Mouse (Mus musculus) brain, embryonic 18.5 days (tissue): Measurements from ENCODE around the gene Elf2.
"Not testable (repeated sequence)": the region's sequence is repeated elsewhere in the genome, so short reads cannot be mapped to it uniquely, and the experiment has no call there.

Source experiments
- DNase-seq: peaks from one replicate; pipeline ENCODE4 v3.0.0-alpha.2; 2012; ENCODE audit warnings: low read depth, low spot score

The Elf2 gene

DNA sequence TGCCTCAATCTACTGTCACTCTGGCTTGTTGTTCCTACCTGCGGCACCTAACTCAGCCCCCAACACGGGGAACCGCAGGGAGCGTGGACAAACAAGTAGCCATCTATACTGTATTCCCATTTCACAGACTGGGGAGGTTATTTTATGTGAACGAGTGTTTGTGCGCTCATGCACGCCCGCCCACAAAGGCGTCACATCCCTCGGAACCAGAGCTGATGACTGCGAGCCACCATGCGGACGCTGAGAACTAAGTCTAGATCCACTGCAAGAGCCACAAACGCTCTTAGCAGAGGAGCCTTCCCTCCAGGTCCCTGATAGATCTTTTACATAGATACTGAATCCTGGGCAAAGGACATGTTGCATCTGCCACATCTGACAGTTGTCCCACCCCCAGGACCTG is 10.4 kb downstream of the Elf2 start:
- DNase-seq = no peak

DNA sequence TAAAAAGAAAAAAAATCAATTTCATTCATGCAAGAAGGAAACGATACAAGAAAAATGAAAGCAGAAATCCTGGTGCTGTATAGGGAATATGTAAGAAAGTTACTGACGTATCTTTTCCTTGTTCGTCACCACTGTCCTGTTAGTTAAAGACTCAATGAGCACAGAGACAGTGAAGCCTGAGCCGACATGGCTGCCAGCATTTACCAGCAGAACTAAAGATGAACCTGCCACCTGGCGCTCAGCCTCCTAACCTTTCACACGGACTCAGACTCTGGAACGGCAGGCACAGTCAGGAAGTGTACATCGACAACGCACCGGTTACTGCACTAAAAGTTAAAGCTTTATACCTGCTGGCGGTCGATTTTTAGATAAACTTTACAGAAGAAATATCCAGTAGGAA is 11.9 kb downstream of the Elf2 start:
- no peak for DNase-seq

DNA sequence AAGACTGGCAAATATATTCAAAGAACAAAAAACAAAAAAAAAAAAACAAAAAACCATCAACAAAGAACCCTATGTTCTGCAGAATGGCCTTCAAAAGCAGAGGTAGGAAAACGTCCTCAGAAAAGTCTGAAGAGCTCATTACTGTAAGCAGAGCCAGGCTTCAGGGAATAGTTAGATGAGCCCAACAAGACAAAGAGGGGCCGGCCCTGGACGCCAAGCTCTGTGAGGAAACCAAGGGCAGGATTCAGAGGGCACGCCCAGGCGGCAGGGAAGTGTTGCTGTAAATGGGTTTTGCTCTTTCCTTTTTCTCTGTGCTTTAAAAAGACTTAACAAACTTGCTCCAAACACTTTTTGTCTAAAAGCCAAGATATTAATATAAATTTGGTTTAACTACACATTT is 12.6 kb downstream of the Elf2 start:
- DNase-seq = no peak

DNA sequence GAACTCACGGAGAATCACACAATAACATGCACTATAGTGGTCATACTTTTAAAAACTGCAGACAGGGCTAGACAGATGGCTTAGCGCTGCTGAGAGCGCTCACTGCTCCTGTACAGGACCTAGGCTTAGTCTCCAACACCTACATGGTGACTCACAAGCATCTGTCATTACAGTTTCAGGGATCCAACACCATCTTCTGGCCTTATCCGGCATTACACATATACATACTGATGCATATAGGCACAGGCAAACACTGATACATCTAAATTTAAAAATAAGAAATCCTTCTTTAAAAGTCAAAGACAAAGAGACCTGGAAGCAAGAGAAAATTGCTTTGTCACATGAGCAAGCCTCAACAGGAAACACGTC is 13.1 kb downstream of the Elf2 start:
- no peak for DNase-seq

DNA sequence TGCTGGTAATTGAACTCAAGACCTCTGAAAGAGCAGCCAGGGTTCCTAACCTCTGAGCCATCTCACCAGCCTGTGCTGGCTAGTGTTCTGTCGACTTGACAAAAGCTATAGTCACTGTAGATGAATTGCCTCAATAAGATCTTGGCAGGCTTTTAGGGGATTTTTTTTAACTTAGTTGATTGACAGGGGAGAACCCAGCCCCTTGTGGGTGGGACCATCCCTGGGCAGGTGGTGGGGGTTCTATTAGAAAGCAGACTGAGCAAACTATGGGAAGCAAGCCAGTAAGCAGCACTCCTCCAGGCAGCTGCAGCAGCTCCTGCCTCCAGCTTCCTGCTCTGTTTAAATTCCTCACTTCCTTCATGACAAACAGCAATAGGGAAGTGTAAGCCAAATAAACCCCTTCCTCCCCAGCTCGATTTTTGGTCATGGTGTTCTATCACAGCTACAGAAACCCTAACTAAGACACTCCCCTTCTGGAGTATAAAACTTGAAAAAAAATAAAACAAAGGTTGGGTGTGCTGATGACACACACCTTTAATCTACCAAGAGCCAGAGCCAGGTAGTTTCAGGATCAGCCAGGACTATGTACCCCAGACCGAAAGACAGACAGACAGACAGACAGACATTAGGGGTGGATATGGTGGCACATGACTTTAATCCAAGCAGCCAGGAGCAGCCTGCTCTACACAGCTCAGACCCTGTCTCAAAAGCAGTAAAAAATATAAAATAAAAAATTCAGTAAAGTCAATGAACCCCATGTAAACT is 13.6 kb downstream of the Elf2 start:
- peak; percentile 22 for DNase-seq

DNA sequence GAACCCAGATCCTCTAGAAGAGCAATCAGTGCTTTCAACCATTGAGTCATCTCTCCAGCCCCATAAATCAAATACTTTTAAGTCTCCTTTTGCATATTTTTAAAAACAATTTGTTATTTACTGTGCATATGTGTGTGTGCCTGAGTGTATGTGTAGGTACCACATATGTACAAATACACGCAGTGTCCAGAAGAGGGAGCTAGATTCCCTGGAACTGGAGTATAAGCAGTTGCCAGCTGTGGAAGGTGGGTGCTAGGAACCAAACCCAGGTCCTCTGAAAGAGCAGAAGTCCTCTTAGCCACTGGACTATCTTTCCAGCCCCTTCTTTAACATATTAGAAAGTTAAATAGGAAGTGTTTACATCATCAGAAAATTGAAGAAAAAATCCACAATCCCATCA is 15.0 kb downstream of the Elf2 start:
- DNase-seq = no peak

DNA sequence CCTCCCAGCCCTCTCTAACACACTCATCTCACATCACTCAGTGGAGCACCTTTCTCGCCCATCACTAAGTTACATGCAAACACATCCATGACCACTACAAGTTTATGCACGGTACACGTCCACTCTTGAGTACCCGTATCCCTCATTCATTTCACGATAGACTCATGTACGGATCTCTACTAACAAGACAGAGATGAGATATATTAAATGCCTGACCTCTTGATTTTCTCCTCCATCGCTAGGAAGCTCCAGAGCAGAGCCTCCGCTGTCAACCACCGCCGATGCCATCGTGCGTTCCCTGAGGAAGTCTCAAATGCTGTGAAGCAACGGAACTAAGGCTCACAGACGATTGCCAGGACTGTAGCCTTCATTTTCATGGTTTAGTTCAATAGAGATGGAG is 17.5 kb downstream of the Elf2 start:
- no peak for DNase-seq

DNA sequence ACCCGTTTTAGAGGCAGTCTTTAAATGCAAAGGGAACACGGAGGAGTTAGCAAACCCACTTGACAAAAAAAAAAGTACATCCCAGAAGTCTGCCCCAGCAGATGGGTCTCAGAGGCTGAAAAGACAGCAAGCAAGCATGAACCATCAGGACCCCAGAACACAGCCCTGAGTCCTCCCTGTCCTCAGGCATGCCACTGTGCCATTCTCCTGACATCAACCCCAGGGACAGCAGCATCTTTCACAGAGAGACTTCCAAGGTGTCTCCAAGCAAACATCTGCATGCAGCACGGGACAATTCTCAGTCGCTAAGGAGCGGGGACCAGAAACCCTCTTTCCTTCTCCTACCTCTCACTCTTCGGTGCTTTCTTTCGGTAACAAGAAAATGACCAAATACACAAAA is 18.1 kb downstream of the Elf2 start:
- DNase-seq = no peak

DNA sequence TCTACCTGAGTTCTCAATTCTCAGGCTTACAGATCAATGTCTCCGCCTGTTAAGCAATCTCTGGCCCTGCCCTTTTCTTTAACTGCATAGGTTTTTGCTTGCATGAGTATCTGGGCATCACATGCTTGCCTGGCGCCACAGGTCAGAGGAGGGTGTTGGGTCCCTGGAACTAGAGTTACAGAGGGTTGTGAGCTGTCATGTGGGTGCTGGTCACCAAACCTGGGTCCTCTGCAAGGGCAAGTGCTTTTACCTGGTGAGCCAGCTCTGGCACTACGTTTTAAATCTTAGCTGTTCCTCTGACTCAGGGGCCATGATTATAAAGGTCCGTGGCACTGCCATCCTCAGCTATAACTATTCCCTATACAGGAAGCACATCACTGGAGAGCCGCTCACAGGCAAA is 19.3 kb downstream of the Elf2 start:
- DNase-seq = no peak

DNA sequence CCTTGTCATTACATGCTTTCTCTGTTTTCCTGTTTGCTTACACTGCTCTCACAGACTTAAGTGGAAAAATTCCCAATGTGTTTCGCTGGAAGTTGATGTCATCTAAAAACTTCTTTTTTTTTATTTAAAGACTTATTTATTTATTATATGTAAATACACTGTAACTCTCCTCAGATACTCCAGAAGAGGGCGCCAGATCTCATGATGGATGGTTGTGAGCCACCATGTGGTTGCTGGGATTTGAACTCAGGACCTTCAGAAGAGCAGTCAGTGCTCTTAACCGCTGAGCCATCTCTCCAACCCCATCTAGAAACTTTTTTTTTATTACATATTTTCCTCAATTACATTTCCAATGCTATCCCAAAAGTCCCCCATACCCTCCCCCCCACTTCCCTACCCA is 22.4 kb downstream of the Elf2 start:
- not testable (repeated sequence) for DNase-seq

DNA sequence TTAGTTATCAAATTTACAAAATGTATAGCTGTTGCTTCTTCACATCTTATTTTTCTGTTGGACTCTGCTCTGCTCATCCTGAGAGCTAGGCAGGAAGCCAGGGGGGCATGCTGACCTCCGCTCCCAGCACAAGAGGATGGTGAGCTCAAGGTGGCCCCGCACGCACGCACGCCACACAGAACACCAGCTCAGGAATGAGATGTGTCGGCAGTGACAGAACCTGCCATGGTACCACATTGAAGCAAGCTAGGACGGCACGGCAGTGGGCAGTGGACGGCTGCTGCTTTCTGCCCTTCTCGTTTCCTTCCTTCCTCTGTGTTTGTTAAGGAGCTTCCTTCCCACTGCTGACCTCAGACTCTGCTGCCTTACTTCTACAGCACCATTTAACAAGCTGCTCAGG is 23.6 kb downstream of the Elf2 start:
- no peak for DNase-seq

DNA sequence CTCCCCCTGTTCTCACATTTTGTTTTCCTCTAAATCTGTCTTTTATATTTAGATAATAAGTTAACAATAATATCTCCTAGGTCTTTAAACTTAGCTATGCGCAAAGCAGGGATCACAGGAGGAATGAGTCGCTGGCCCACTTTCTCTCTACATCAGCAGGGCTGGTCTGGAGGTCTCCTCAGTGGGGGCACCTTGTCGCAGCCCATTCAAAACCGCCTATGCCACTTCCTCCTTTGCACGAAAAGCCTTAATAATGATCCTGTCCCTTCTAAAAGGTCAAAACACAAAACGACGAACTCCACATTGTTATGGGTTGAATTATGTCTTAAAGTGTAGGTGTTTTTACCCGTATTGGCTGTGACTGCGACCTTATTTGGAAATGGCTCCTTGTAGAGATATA is 28.8 kb downstream of the Elf2 start:
- no peak for DNase-seq

DNA sequence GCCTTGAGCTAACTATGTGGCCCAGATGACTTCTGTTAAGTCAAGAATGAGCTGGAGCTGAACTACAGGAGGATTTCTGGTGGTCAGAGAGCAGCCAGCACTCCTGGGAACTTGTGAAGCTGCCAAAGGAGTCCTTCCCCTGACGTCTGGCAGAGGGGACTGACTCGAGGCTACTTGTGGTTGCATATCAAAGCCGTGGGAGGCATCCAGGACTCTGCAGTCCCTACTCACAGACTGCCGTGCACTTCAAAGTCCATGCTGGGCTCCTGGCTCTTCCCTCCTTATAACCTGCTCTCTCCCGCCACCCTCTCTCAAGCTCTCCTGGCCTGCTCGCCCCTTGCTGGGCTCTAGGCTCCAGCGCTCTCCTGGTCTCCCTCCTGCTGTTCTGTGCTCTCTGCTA is 30.4 kb downstream of the Elf2 start:
- no peak for DNase-seq

DNA sequence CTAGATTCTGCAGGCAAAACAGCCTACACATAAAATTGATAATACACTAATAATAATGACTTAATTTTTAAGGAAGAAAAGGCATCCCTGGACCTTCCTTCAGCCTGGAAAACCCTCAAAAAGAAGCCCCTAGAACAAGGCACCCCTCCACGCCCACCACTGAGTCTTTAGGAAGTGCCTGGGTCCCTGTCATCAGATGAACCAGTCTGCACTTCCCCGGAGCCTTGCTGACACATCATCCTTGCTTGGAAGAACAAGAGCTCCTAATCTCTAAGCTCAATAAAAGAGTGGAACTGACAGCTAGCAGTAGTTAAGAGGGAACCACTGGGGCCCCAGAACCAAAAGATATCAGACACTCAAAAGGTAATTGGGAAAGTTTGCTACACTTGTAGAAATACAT is 33.8 kb downstream of the Elf2 start:
- DNase-seq = no peak

DNA sequence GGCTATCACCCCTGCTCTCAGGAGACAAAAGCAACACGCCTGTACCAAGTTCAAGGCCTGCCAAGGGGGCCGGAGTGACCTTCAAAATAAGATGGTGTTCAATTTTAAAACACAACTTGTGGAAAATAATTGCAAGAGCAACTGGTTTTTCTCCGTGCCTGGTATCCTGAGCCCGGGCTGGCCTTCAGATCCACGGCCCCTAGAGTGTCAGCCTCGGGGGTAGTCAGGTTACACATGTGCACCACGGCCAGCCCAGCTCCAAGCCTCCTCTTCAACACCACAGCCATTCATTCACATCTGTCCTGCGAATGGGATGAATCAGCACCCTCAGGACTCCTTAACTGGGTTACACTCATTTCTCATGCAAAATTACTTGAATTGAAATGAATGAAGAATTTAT is 34.5 kb downstream of the Elf2 start:
- no peak for DNase-seq

DNA sequence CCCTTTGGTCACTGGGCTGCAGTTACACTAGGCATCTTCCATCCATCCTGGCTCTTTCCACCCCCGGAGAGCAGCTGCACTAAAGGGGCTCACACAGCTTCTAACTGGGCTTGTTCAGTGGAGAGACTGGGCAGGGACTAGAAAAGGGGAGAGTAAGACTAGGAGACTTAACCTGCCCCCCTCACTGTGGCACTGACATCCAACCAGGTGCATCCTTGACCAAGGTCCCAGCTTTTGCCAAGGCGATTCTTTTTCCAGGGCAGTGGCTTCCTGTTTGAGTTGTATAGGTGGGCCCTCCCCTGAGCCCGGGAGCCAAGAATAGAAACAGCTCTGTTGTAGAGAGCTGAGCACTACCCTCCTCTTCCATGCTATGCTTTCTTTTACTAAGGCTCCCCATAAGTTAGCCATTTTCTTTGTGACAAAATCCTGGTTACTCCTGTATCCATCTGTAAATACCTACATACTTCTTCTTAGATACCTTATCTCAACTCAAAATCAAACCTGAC is 37.4 kb downstream of the Elf2 start:
- no peak for DNase-seq

DNA sequence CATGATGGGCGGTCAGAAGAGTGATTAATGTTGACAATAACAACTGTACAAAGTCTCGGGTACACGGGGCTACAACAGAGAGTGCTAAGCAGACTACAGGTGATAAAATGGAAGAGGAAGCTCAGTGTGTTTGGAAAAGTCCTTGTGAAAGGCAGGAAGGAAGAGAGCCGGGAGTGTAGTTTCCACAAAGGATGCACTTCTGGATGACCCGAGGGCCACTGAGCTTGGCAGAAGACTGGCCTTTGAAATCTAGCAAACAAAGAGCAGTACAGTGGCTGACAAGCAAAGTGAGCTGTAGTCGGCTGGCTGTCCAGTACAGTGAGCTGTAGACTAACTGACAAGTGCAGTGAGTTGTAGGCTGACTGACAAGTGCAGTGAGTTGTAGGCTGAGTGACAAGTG is 38.9 kb downstream of the Elf2 start:
- no peak for DNase-seq

DNA sequence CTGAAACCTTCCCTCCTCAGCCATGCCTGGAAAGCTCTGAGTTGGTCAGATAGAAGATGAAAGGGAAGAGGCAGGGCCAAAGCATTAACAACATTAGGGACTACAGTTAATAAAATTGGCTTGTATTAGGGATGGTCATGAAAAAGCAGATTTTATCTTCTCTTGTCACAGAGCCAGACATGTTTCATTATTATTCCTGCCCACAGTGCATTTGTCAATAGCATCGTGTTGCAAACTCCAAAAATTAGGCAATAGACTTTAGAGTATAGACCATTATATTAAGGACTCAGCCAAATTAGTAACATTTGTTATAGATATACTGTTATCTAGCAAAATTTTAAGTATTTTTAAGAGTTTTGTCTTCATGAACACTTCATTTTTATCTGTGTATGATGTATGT is 43.7 kb downstream of the Elf2 start:
- DNase-seq = no peak

DNA sequence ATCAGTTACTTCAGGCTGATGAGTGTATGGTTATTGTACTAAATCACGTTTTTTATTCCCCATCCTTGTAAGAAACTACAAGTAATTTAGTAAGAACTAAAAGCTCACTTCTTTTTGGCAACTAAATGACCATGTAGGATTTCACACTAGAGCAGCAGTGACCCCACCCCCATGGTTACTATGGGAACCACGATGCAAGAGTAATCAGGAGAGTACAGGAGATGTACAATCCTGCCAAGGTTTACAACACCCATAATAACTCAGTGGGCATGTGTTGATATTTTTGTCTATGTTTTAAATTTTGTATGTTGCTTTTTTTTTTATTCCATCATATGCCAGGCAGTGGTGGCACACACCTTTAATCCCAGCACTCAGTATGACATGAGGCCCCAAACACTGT is 45.2 kb downstream of the Elf2 start:
- no peak for DNase-seq

DNA sequence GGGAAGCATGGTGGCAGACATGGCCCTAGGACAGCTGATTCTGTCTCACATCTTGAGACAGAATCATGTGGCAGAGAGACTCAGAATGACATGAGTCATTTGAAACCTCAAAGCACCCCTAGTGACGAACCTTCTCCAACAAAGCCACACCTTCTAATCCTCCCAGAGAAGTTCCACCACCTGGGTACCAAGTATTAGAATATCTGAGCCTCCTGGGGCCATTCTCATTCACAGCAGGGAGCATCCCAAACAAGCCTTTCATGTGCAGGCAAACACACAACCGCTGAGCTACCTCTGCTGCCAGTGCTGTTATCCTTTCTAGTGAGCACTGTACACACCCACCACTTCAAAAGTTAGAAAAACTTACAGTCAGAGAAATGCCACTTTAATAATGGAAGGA is 46.2 kb downstream of the Elf2 start:
- no peak for DNase-seq

DNA sequence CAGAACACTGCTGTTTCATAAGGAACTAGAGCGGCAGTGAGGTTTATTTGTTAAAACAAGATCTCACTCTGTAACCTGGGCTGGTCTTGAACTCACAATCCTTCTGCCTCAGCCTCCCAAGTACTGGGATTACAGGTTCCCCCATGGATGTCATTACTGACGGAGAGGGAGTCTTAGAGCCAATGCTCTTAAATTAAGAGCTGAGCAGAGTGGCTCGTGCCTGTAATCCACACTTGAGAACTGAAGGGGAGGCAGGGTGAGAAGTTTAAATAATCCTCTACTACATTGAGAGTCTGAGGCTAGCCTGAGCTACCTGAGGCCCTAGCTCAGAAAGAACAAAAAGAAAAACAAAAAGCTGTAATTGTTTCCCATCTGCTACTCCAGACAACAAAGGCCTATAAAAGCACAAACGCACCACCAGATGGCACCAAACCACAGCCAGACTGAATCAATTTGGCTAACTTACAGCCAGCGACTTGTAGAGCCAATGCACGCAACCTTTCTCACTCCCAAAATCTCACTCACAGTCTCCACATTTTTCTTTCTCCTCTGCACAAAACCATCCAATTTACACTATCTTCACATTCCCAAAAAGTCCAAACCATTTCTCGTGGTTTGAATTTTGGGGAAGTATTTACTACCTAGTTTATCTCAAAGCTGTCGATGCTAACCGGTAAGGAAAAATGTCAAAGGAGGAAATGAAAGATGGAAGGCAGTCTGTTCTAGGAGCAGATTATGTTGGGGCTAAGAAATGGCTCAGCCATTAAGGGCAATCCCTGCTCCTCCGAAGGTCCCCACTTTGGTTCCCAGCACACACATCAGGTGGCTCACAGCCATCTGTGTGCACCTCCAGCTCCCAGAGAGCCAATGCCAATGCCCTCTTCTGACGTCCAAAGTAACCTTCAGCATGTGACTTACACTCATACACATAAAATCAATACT is 51.3 kb downstream of the Elf2 start:
- peak; percentile 76 for DNase-seq

DNA sequence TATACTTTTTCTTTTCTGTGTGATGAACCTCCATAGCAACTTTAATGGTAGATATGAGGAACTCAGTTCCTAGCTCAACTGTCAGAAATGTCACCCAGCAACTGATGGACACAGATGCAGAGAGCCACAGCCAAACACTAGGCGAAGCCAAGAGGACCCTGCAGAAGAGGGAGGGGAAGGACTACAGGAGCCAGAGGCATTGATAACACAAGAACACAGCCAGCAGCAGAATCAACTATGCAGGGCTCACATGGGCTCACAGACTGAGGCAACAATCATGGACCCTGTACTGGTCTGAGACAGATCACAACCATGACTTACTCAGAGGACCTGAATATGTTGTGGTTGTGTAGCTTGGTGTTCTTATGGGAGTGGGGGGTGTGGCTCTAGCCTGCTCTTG is 56.1 kb downstream of the Elf2 start:
- no peak for DNase-seq

DNA sequence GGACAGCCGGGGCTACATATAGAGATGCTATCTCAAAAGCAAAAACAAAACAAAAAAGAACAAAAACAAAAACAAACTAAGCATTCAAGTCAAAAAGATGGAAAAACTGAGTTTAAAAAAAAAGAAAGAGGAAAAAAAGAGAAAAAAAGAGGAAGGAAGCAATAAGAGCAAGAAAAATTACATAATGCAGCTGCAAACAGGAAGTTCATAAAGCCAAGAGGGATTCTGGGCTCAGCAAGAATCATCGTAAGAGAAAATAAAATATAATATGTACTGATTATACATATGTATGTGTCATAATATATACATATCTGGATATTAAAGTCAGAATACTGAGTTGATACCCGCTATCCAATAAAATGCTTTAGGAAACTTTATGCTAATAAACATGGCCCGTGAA is 58.7 kb downstream of the Elf2 start:
- DNase-seq = no peak
